Comparison of ENCODE assay signal across 19 mouse cellular contexts in genomic region chr17:80557461-80557860, GRCm38 (mm10). TPM values are rescaled to one million over a fixed set of nuclear protein-coding genes. Genes with fewer than 3 reads are reported as not detected.
DNase-seq lines count a peak whose midpoint lies in the region; ATAC-seq and TF ChIP-seq lines count a peak whose summit lies in the region.
"Had no signal": no experiment of that assay in that cellular context is flagged by ENCODE, and none has a peak within 500 bp of the region (broad histone marks: within the 10 kb centered on the region; RNA-seq: fewer than 3 reads in every experiment).

No protein-coding gene starts in this region.

- no peak overlapping the region for H3K4me2 ChIP-seq in kidney, postnatal 0 days (ENCODE audit: low read length)
- H3K4me2 ChIP-seq in midbrain, postnatal 0 days (ENCODE audit: low read depth, low read length, poor library complexity, severe bottlenecking): no peak overlapping the region
- H3K4me2 ChIP-seq: kidney, embryonic 15.5 days; limb, embryonic 12.5 days; lung, embryonic 15.5 days had no signal

- no peak overlapping the region for H3K9ac ChIP-seq in kidney, postnatal 0 days (ENCODE audit: low read depth, low read length)
- no peak overlapping the region for H3K9ac ChIP-seq in midbrain, postnatal 0 days (replicated peaks; ENCODE audit: low read length, poor library complexity, severe bottlenecking)
- H3K9ac ChIP-seq: kidney, embryonic 15.5 days; limb, embryonic 12.5 days; lung, embryonic 15.5 days had no signal

- H3K27me3 ChIP-seq in kidney, postnatal 0 days (ENCODE audit: insufficient read depth, low read length): no peaks in the 10 kb centered on the region
- no peaks in the 10 kb centered on the region for H3K27me3 ChIP-seq in midbrain, postnatal 0 days (ENCODE audit: insufficient read depth, low read length)
- H3K27me3 ChIP-seq in midbrain, embryonic 10.5 days (ENCODE audit: low read depth, poor library complexity, severe bottlenecking): no peaks in the 10 kb centered on the region
- H3K27me3 ChIP-seq: CH12.LX; kidney, embryonic 15.5 days; limb, embryonic 12.5 days; lung, embryonic 15.5 days had no signal

- no peaks in the 10 kb centered on the region for H3K36me3 ChIP-seq in kidney, postnatal 0 days (ENCODE audit: insufficient read depth, low read length)
- no peaks in the 10 kb centered on the region for H3K36me3 ChIP-seq in midbrain, postnatal 0 days (ENCODE audit: insufficient read depth, low read length)
- H3K36me3 ChIP-seq in midbrain, embryonic 10.5 days: peaks cover 16% of the 10 kb centered on the region
- H3K36me3 ChIP-seq: kidney, embryonic 15.5 days; lung, embryonic 15.5 days had no signal

- DNase-seq in CD4-positive, CD25-positive, alpha-beta regulatory T cell, adult 2 months (ENCODE audit: low read depth, low spot score): peak; percentile 30
- no peak for DNase-seq in kidney, postnatal 0 days (ENCODE audit: low spot score)
- no peak for DNase-seq in kidney, adult 18-20 months
- no peak for DNase-seq in midbrain, postnatal 0 days (ENCODE audit: low spot score)
- DNase-seq in midbrain, embryonic 10.5 days (ENCODE audit: low spot score): no peak
- no peak for DNase-seq in embryo, embryonic 10.5 days (ENCODE audit: low spot score)
- DNase-seq in kidney, postnatal 25 days: no peak
- DNase-seq: cerebellum, postnatal 14 days; gastrocnemius, postnatal 36 days; thymus, adult 2 months had no signal

- H3K4me3 ChIP-seq in kidney, postnatal 0 days (replicated peaks; ENCODE audit: low read depth, low read length): no peak overlapping the region
- no peak overlapping the region for H3K4me3 ChIP-seq in midbrain, postnatal 0 days (ENCODE audit: low read depth, low read length)
- H3K4me3 ChIP-seq in midbrain, embryonic 10.5 days: no peak overlapping the region
- H3K4me3 ChIP-seq: kidney, embryonic 15.5 days; limb, embryonic 12.5 days; lung, embryonic 15.5 days had no signal

- 96% methylated on average over 5 of the region's 5 CpGs for WGBS in kidney, postnatal 0 days
- 95% methylated on average over 5 of the region's 5 CpGs for WGBS in midbrain, postnatal 0 days
- WGBS in midbrain, embryonic 10.5 days: 94% methylated on average over 5 of the region's 5 CpGs

- peak; percentile 29; the same call in 1 of the 2 replicates for TF ChIP-seq CTCF in kidney, postnatal 0 days (IDR thresholded peaks at IDR 0.05; ENCODE audit: low read depth)
- peak; percentile 26; the same call in 1 of the 2 replicates for TF ChIP-seq CTCF in midbrain, postnatal 0 days (IDR thresholded peaks at IDR 0.05)

- no peaks in the 10 kb centered on the region for H3K4me1 ChIP-seq in kidney, postnatal 0 days (replicated peaks; ENCODE audit: insufficient read depth, low read length)
- no peaks in the 10 kb centered on the region for H3K4me1 ChIP-seq in midbrain, postnatal 0 days (ENCODE audit: insufficient read depth, low read length)
- peaks cover 14% of the 10 kb centered on the region for H3K4me1 ChIP-seq in midbrain, embryonic 10.5 days
- H3K4me1 ChIP-seq: lung, embryonic 15.5 days had no signal

- H3K27ac ChIP-seq in kidney, postnatal 0 days: no peak overlapping the region
- H3K27ac ChIP-seq in midbrain, postnatal 0 days (ENCODE audit: low read depth, low read length): no peak overlapping the region
- no peak overlapping the region for H3K27ac ChIP-seq in midbrain, embryonic 10.5 days (replicated peaks)
- H3K27ac ChIP-seq: kidney, embryonic 15.5 days; limb, embryonic 12.5 days; lung, embryonic 15.5 days had no signal

- no peak for ATAC-seq in CD4-positive, CD25-positive, alpha-beta regulatory T cell, adult 4 months
- ATAC-seq in kidney, postnatal 0 days (replicated peaks; ENCODE audit: low FRiP score, low read depth): no peak
- ATAC-seq in midbrain, postnatal 0 days (ENCODE audit: low FRiP score): no peak
- ATAC-seq: forebrain, embryonic 14.5 days; midbrain, embryonic 16.5 days had no signal

- H3K9me3 ChIP-seq in kidney, postnatal 0 days (replicated peaks; ENCODE audit: low read length): no peaks in the 10 kb centered on the region
- no peaks in the 10 kb centered on the region for H3K9me3 ChIP-seq in midbrain, postnatal 0 days (ENCODE audit: low read length)
- no peaks in the 10 kb centered on the region for H3K9me3 ChIP-seq in midbrain, embryonic 10.5 days (replicated peaks)
- H3K9me3 ChIP-seq: kidney, embryonic 15.5 days; limb, embryonic 12.5 days; lung, embryonic 15.5 days had no signal

RNA-seq across cellular contexts. Expression of gene Cdkl4, which starts 20.2 kb away (rescaled TPM):
- under 1 TPM; 0.46 to 0.53 TPM for polyA plus RNA-seq in CD4-positive, CD25-positive, alpha-beta regulatory T cell, adult 4 months (2017; shearing (Covaris generic))
- 1.6 and 1.8 TPM in 2 replicates for polyA plus RNA-seq in kidney, postnatal 0 days (2015; fragmentation: Nextera tagmentation; extraction: Ambion mirVana)
- 6.9 and 7.9 TPM in 2 replicates for total RNA-seq in midbrain, postnatal 0 days (2014; rRNA removed)
- polyA plus RNA-seq in midbrain, postnatal 0 days (2015; fragmentation: Nextera tagmentation; extraction: Ambion mirVana): 5.4 and 6.0 TPM in 2 replicates
- 1.8 and 2.0 TPM in 2 replicates for polyA plus RNA-seq in midbrain, embryonic 10.5 days (2016; fragmentation: Nextera tagmentation; extraction: Ambion mirVana)
- total RNA-seq: gastrocnemius, postnatal 36 days; hematopoietic stem cell, adult 5-6 weeks had no signal
- polyA plus RNA-seq: heart, embryonic 14.5 days had no signal
